Mouse (Mus musculus): ENCODE data around the gene Egfl8. TPM values are rescaled to one million over a fixed set of nuclear protein-coding genes. Genes with fewer than 3 reads are reported as not detected.

Egfl8 gene
- polyA plus RNA-seq, 2 experiments = 0.10 to 0.39 TPM

DNA sequence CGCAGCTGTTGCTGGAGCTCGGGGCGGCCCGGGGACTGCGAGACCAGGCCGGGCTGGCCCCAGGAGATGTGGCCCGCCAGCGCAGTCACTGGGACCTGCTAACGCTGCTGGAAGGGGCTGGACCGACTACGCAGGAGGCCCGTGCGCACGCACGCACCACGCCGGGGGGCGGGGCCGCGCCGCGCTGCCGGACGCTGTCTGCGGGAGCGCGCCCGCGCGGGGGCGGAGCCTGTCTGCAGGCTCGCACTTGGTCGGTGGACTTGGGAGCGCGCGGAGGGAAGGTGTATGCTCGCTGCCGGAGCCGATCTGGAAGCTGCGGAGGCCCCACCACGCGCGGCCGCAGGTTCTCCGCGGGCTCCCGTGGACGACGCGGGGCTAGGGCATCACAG is 28.4 kb downstream of the Egfl8 start:
- WGBS (ENCODE audit: insufficient replicate concordance) = 0% methylated on average over 49 of the region's 50 CpGs

DNA sequence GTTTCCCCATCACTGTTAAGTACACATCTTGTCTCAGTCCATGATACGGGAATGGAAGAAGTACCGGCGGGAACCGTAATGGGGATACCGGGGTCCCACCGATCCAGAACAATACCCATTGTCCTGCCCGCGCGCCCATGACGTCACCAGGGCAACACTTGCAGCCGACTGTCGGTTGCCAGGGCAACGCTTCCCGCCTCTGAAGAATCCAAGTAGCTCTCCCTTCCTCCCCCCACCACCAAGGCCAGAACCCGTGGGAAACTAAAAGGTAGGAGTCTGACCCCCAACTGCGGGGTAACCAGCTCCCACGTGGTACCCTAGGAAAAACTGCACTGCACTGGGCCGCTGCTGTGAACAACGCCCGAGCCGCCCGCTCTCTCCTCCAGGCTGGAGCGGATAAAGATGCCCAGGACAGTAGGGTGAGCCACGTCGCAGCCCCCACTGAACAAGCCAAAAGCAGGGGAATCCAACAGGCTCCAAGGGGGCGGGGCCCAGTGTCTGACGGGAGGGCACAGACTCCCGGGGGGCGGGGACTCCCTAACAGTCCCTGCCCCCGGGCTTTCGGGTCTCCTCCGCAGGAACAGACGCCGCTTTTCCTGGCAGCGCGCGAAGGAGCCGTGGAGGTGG is 28.9 kb downstream of the Egfl8 start:
- H3K27ac ChIP-seq = no peak overlapping the region
- no peaks in the 10 kb centered on the region for H3K9me3 ChIP-seq (ENCODE audit: control insufficient read depth, low read length)
- TF ChIP-seq EP300 (IDR thresholded peaks at IDR 0.05; ENCODE audit: low read depth) (no peak), CTCF (IDR thresholded peaks at IDR 0.05; ENCODE audit: low read depth) (no peak)
- H3K4me1 ChIP-seq (replicated peaks; ENCODE audit: control insufficient read depth in 2 of 2, insufficient read depth in 2 of 2, low read length in 1 of 2) = peaks cover 21 to 29% of the 10 kb centered on the region in 2 experiments
- WGBS (ENCODE audit: insufficient replicate concordance) = 1% methylated on average over 37 of the region's 38 CpGs
- no peaks in the 10 kb centered on the region for H3K27me3 ChIP-seq (ENCODE audit: control insufficient read depth, insufficient read depth, low read length)
- peak overlapping the region; percentile 66 to 69 for H3K4me3 ChIP-seq (ENCODE audit: insufficient read depth in 1 of 2, low read depth in 2 of 2, low read length in 2 of 2)
- DNase-seq (ENCODE audit: low read depth in 3 of 3, low spot score in 3 of 3) (peak; percentile 70 to 75 (median 71)), ATAC-seq (ENCODE audit: insufficient read depth) (peak; percentile 82)
- peak overlapping the region; percentile 89 for H3K4me2 ChIP-seq (ENCODE audit: low read depth)
- H3K9ac ChIP-seq (replicated peaks) = peak overlapping the region; percentile 83
- H3K36me3 ChIP-seq (replicated peaks; ENCODE audit: control insufficient read depth, insufficient read depth, low read depth) = no peaks in the 10 kb centered on the region

More for the DNA sequence above, 28.4 kb downstream of the Egfl8 start:
- TF ChIP-seq CTCF (IDR thresholded peaks at IDR 0.05; ENCODE audit: low read depth) = no peak
- TF ChIP-seq EP300 (IDR thresholded peaks at IDR 0.05; ENCODE audit: low read depth) = no peak
- Histone ChIP-seq H3K27ac (peak overlapping the region; percentile 5; the same call in 1 of the 2 replicates), H3K36me3 (replicated peaks; ENCODE audit: control insufficient read depth, insufficient read depth, low read depth) (no peaks in the 10 kb centered on the region), H3K4me1 (replicated peaks; ENCODE audit: control insufficient read depth in 2 of 2, insufficient read depth in 2 of 2, low read length in 1 of 2) (peaks cover 21 to 29% of the 10 kb centered on the region in 2 experiments), H3K4me2 (ENCODE audit: low read depth) (peak overlapping the region; percentile 89), H3K27me3 (ENCODE audit: control insufficient read depth, insufficient read depth, low read length) (no peaks in the 10 kb centered on the region), H3K4me3 (ENCODE audit: insufficient read depth in 1 of 2, low read depth in 2 of 2, low read length in 2 of 2) (peak overlapping the region; percentile 69), H3K9me3 (ENCODE audit: control insufficient read depth, low read length) (no peaks in the 10 kb centered on the region), H3K9ac (replicated peaks) (peak overlapping the region; percentile 83)
- ATAC-seq (ENCODE audit: insufficient read depth) (peak; percentile 88), DNase-seq (ENCODE audit: low read depth in 3 of 3, low spot score in 3 of 3) (peak; percentile 85 to 89 (median 87))

DNA sequence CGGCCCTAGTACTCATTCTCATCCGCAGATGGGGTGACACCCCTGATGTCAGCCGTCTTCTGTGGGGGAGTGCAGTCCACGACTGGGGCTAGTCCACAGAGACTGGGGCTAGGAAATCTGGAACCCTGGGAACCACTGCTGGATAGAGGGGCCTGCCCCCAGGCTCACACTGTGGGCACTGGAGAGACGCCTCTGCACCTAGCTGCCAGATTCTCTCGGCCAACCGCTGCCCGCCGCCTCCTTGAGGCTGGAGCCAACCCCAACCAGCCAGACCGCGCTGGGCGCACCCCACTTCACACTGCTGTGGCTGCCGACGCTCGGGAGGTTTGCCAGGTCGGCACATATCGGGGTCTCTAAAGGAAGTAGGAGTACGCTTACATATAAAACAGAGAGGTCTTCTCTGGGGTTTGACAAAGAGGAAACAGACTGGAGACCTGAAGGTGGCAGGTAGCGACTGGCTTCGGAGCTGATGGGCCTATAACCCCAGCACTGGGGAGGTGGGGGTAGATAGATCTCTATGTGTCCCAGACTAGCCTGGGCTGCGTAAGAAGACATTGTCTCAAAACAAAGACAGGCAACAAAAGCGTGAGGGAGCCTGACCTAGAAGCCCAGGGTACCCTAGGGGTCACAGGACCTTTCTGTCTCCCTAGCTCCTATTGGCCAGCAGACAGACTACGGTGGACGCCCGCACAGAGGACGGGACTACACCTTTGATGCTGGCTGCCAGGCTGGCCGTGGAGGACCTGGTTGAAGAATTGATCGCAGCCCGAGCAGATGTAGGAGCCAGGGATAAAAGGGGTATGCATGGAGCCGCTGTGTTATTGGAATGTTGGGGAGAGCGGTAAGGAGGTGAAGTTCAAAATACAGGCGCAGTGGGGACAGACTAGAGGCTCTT is 29.6 kb downstream of the Egfl8 start:
- H3K4me3 ChIP-seq (ENCODE audit: insufficient read depth in 1 of 2, low read depth in 2 of 2, low read length in 2 of 2) = peak overlapping the region; percentile 66 to 69
- 45% methylated on average over 32 of the region's 32 CpGs for WGBS (ENCODE audit: insufficient replicate concordance)
- H3K4me1 ChIP-seq (replicated peaks; ENCODE audit: control insufficient read depth in 2 of 2, insufficient read depth in 2 of 2, low read length in 1 of 2) = peaks cover 15 to 24% of the 10 kb centered on the region in 2 experiments
- TF ChIP-seq EP300 (IDR thresholded peaks at IDR 0.05; ENCODE audit: low read depth) (no peak), CTCF (IDR thresholded peaks at IDR 0.05; ENCODE audit: low read depth) (no peak)
- no peaks in the 10 kb centered on the region for H3K9me3 ChIP-seq (ENCODE audit: control insufficient read depth, low read length)
- peak overlapping the region; percentile 89 for H3K4me2 ChIP-seq (ENCODE audit: low read depth)
- no peaks in the 10 kb centered on the region for H3K36me3 ChIP-seq (replicated peaks; ENCODE audit: control insufficient read depth, insufficient read depth, low read depth)
- H3K9ac ChIP-seq (replicated peaks) = no peak overlapping the region
- ATAC-seq (ENCODE audit: insufficient read depth) (no peak), DNase-seq (ENCODE audit: low read depth in 3 of 3, low spot score in 3 of 3) (no peak)
- H3K27ac ChIP-seq = no peak overlapping the region
- H3K27me3 ChIP-seq (ENCODE audit: control insufficient read depth, insufficient read depth, low read length) = no peaks in the 10 kb centered on the region

DNA sequence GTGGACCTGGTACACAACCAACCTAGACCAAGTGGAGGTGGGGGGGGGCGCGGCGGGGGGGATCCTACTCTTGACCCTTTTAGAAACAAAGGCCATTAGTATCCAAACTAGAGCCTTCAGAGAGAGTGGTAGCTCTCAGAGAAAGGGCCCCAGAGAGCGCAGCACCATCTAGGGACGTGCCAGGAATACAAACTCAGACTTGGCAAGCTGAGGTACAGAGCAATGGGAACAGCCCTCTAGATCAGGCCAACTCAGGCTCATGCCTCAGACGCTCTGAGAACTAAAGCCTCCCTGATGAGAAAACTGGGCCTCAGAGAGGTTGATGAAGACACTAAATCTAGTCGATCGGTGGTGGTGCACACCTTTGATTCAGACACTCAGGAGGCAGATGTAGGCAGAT is 30.6 kb downstream of the Egfl8 start:
- H3K9ac ChIP-seq (replicated peaks) = no peak overlapping the region
- no peak overlapping the region for H3K4me3 ChIP-seq (ENCODE audit: insufficient read depth in 1 of 2, low read depth in 2 of 2, low read length in 2 of 2)
- TF ChIP-seq CTCF (IDR thresholded peaks at IDR 0.05; ENCODE audit: low read depth) (no peak), EP300 (IDR thresholded peaks at IDR 0.05; ENCODE audit: low read depth) (no peak)
- ATAC-seq (ENCODE audit: insufficient read depth) = no peak
- H3K27me3 ChIP-seq (ENCODE audit: control insufficient read depth, insufficient read depth, low read length) = no peaks in the 10 kb centered on the region
- no peaks in the 10 kb centered on the region for H3K9me3 ChIP-seq (ENCODE audit: control insufficient read depth, low read length)
- peaks cover 11 to 15% of the 10 kb centered on the region in 2 experiments for H3K4me1 ChIP-seq (replicated peaks; ENCODE audit: control insufficient read depth in 2 of 2, insufficient read depth in 2 of 2, low read length in 1 of 2)
- no peak overlapping the region for H3K4me2 ChIP-seq (ENCODE audit: low read depth)
- no peak for DNase-seq (ENCODE audit: low read depth in 3 of 3, low spot score in 3 of 3)
- no peak overlapping the region for H3K27ac ChIP-seq
- WGBS (ENCODE audit: insufficient replicate concordance) = 77% methylated on average over 8 of the region's 8 CpGs
- H3K36me3 ChIP-seq (replicated peaks; ENCODE audit: control insufficient read depth, insufficient read depth, low read depth) = no peaks in the 10 kb centered on the region

DNA sequence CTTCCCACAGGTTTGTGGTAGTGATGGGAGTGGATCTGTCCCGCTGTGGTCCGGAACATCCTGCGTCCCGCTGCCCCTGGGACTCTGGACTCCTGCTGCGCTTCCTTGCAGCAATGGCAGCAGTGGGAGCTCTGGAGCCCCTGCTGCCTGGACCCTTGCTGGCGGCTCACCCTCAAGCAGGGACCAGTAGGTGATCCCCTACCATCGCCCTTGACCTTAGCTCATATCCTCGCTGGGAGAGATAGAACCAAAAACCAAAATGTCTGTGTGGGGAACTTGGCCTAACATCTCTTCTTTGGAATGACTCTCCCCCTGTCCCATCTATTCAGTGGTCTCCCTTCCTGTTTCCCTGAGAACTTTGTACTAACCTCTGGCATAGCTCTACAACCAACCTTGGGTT is 32.0 kb downstream of the Egfl8 start:
- Histone ChIP-seq H3K27me3 (ENCODE audit: control insufficient read depth, insufficient read depth, low read length) (no peaks in the 10 kb centered on the region), H3K9me3 (ENCODE audit: control insufficient read depth, low read length) (no peaks in the 10 kb centered on the region), H3K27ac (no peak overlapping the region), H3K4me2 (ENCODE audit: low read depth) (no peak overlapping the region), H3K36me3 (replicated peaks; ENCODE audit: control insufficient read depth, insufficient read depth, low read depth) (no peaks in the 10 kb centered on the region), H3K4me3 (ENCODE audit: insufficient read depth in 1 of 2, low read depth in 2 of 2, low read length in 2 of 2) (no peak overlapping the region), H3K9ac (replicated peaks) (no peak overlapping the region), H3K4me1 (replicated peaks; ENCODE audit: control insufficient read depth in 2 of 2, insufficient read depth in 2 of 2, low read length in 1 of 2) (peaks cover 8 to 9% of the 10 kb centered on the region in 2 experiments)
- DNase-seq (ENCODE audit: low read depth in 3 of 3, low spot score in 3 of 3) = no peak
- ATAC-seq (ENCODE audit: insufficient read depth) = no peak
- 88% methylated on average over 8 of the region's 8 CpGs for WGBS (ENCODE audit: insufficient replicate concordance)
- no peak for TF ChIP-seq CTCF (IDR thresholded peaks at IDR 0.05; ENCODE audit: low read depth)
- no peak for TF ChIP-seq EP300 (IDR thresholded peaks at IDR 0.05; ENCODE audit: low read depth)

Data from liver, embryonic 14.5 days (tissue).